Mouse (Mus musculus) midbrain, embryonic 11.5 days (tissue): ENCODE results near the gene Grk5. TPM values are rescaled to one million over a fixed set of nuclear protein-coding genes. Genes with fewer than 3 reads are reported as not detected.

ENCODE experiments used
- ATAC-seq: fragments of 200-750 bp; cut with Nextera tagmentation; 2 replicates; pipeline ENCODE4 v1.8.0; 2017; ENCODE audit warnings: moderate TSS enrichment, moderate library complexity; ENCODE audit not compliant: low FRiP score
- DNase-seq: peaks from one replicate; pipeline ENCODE4 v3.0.0; 2015; ENCODE audit warnings: low spot score; ENCODE audit errors: missing footprints
- H3K27ac ChIP-seq: fragments of 300-500 bp; sonication (generic); 2 replicates; pipeline ENCODE4 v1.5.1; 2014; ENCODE audit warnings: low read depth, low read length
- H3K27me3 ChIP-seq: fragments of 300-500 bp; sonication (generic); 2 replicates; pipeline ENCODE4 v1.6.1; 2014; ENCODE audit warnings: mild to moderate bottlenecking, low read length, moderate library complexity, mixed read lengths; ENCODE audit not compliant: control insufficient read depth, insufficient read depth
- H3K36me3 ChIP-seq: fragments of 300-500 bp; sonication (generic); 2 replicates; pipeline ENCODE4 v1.6.1; 2014; ENCODE audit warnings: mild to moderate bottlenecking, low read length, moderate library complexity, mixed read lengths; ENCODE audit not compliant: control insufficient read depth, insufficient read depth
- H3K4me1 ChIP-seq: fragments of 300-500 bp; sonication (generic); 2 replicates; pipeline ENCODE4 v1.6.1; 2014; ENCODE audit warnings: low read length; ENCODE audit not compliant: control insufficient read depth, insufficient read depth
- H3K4me2 ChIP-seq: fragments of 300-500 bp; sonication (generic); 2 replicates; pipeline ENCODE4 v1.6.1; 2014; ENCODE audit warnings: mild to moderate bottlenecking, moderate library complexity
- H3K4me3 ChIP-seq: fragments of 300-500 bp; sonication (generic); 2 replicates; pipeline ENCODE4 v1.5.1; 2014; ENCODE audit warnings: low read depth, low read length
- H3K9ac ChIP-seq: fragments of 300-500 bp; sonication (generic); 2 replicates; pipeline ENCODE4 v1.6.1; 2014; ENCODE audit warnings: low read length
- H3K9me3 ChIP-seq: fragments of 300-500 bp; sonication (generic); 2 replicates; pipeline ENCODE4 v1.6.1; 2016; ENCODE audit warnings: low read length; ENCODE audit not compliant: control insufficient read depth
- WGBS: fragments of 180-500 bp; shearing (Covaris S2); extraction: QIAGEN DNeasy Blood & Tissue Kit; methylation state at CpG from one replicate; pipeline ENCODE4 v1.1.7; 2014; 5-methylcytosine and 5-hydroxymethylcytosine counted together
- polyA plus RNA-seq: library from polyadenylated mRNA; unstranded; fragments of >200 nt; fragmentation: Nextera tagmentation; extraction: Ambion mirVana; gene quantifications from 2 replicates; pipeline ENCODE4 v1.2.1, GENCODE M21; 2014

Gene Grk5
- polyA plus RNA-seq, 1 experiment from 2014 or later = 2.7 TPM

DNA sequence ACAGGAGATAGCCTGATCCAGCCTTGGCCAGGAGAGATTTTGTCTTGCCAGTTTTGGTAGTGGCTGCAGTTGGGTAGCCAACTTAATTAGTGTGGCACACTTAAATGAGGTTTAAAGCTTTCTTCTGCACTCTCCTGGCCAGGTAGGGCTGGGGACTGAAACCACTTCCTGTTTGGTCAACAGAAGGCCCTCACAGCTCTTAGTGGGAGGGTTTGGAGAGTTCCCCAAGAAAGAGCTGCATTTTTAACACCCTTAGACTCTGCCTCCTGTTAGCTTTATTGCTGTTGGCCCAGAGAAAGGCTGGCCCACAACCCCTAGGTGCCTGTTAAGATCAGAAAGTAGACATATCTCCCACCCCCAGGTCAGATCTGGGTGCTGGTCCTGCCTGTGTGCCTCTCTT is 45.5 kb downstream of the Grk5 start:
- H3K4me3 ChIP-seq = no peak overlapping the region
- H3K27ac ChIP-seq = no peak overlapping the region
- no peaks in the 10 kb centered on the region for H3K4me1 ChIP-seq
- H3K36me3 ChIP-seq = no peaks in the 10 kb centered on the region
- no peak overlapping the region for H3K4me2 ChIP-seq
- H3K27me3 ChIP-seq = no peaks in the 10 kb centered on the region
- no peak overlapping the region for H3K9ac ChIP-seq
- DNase-seq = no peak
- no peaks in the 10 kb centered on the region for H3K9me3 ChIP-seq
- ATAC-seq = no peak

GRCm38 (mm10) chr19:60939954-60940379 is 50.4 kb downstream of the Grk5 start:
- 91% methylated on average over 1 of the region's 1 CpGs for WGBS
- Histone ChIP-seq H3K36me3 (no peaks in the 10 kb centered on the region), H3K4me3 (no peak overlapping the region), H3K27me3 (no peaks in the 10 kb centered on the region), H3K4me2 (no peak overlapping the region), H3K9me3 (no peaks in the 10 kb centered on the region), H3K9ac (no peak overlapping the region), H3K27ac (no peak overlapping the region), H3K4me1 (no peaks in the 10 kb centered on the region)
- DNase-seq (no peak), ATAC-seq (no peak)

DNA sequence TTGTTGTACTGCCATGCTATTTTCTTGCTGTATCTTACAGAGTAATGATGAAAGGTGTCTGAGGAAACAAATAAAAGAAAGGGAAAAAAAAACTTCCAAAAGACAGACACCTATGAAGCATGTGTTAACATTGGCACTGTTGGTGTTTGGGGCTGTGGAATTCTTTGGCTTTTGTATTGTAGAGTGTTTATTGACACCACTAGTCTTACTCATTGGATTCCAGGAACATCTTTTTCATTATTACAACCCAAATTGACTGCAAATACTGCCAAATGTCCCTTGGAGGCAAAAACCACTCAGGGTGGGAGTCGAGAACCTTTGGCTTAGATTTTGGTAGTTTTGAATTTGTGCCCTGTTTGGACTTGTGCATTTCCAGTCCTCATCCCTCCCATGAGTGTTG is 51.3 kb downstream of the Grk5 start:
- H3K4me1 ChIP-seq = no peaks in the 10 kb centered on the region
- H3K4me2 ChIP-seq = no peak overlapping the region
- no peaks in the 10 kb centered on the region for H3K36me3 ChIP-seq
- no peak overlapping the region for H3K9ac ChIP-seq
- H3K27me3 ChIP-seq = no peaks in the 10 kb centered on the region
- ATAC-seq (no peak), DNase-seq (no peak)
- H3K27ac ChIP-seq = no peak overlapping the region
- 100% methylated on average over 1 of the region's 1 CpGs for WGBS
- H3K9me3 ChIP-seq = no peaks in the 10 kb centered on the region
- H3K4me3 ChIP-seq = no peak overlapping the region

GRCm38 (mm10) chr19:60945801-60946311 is 56.3 kb downstream of the Grk5 start:
- ATAC-seq (no peak), DNase-seq (no peak)
- Histone ChIP-seq H3K4me3 (no peak overlapping the region), H3K4me2 (no peak overlapping the region), H3K27me3 (no peaks in the 10 kb centered on the region), H3K9ac (no peak overlapping the region), H3K36me3 (no peaks in the 10 kb centered on the region), H3K9me3 (no peaks in the 10 kb centered on the region), H3K27ac (no peak overlapping the region), H3K4me1 (no peaks in the 10 kb centered on the region)
- 53% methylated on average over 3 of the region's 3 CpGs for WGBS

- Histone ChIP-seq H3K4me3 (no peak overlapping the region), H3K27me3 (no peaks in the 10 kb centered on the region), H3K9me3 (no peaks in the 10 kb centered on the region), H3K9ac (no peak overlapping the region), H3K4me2 (no peak overlapping the region), H3K4me1 (no peaks in the 10 kb centered on the region), H3K27ac (no peak overlapping the region), H3K36me3 (no peaks in the 10 kb centered on the region)
- ATAC-seq (no peak), DNase-seq (no peak)
- WGBS = 69% methylated on average over 2 of the region's 2 CpGs
Observed at GRCm38 (mm10) chr19:60946656-60947055, 57.1 kb downstream of the Grk5 start.

DNA sequence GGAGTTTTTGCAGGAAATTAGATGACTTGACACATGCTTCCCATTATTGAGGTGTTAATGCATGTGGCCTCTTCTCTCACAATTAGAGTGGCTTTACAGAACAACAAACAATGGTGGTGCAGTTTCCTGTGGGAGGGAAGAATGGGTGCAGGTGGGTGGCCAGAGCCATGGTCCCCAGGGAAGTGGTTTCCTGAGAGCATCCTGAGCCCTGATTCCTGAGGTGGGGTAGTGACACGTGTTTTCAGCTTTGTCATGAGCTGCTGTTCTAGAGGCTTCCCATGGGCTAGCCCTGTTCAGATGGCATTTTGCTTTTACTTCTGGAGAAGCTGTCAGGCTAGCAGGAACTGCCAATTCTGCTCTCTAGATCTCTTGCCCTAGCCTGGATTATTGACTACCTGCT is 59.4 kb downstream of the Grk5 start:
- ATAC-seq = no peak
- H3K9me3 ChIP-seq = no peaks in the 10 kb centered on the region
- H3K4me1 ChIP-seq = no peaks in the 10 kb centered on the region
- H3K4me2 ChIP-seq = no peak overlapping the region
- H3K27me3 ChIP-seq = no peaks in the 10 kb centered on the region
- WGBS = 20% methylated on average over 1 of the region's 1 CpGs
- no peaks in the 10 kb centered on the region for H3K36me3 ChIP-seq
- H3K27ac ChIP-seq = no peak overlapping the region; the same call in 1 of the 2 replicates
- H3K4me3 ChIP-seq = no peak overlapping the region
- DNase-seq = no peak
- H3K9ac ChIP-seq = no peak overlapping the region

GRCm38 (mm10) chr19:60950056-60950869 is 60.7 kb downstream of the Grk5 start:
- whole genome bisulfite sequencing = 83% methylated on average over 7 of the region's 7 CpGs
- H3K27me3 ChIP-seq = no peaks in the 10 kb centered on the region

DNA sequence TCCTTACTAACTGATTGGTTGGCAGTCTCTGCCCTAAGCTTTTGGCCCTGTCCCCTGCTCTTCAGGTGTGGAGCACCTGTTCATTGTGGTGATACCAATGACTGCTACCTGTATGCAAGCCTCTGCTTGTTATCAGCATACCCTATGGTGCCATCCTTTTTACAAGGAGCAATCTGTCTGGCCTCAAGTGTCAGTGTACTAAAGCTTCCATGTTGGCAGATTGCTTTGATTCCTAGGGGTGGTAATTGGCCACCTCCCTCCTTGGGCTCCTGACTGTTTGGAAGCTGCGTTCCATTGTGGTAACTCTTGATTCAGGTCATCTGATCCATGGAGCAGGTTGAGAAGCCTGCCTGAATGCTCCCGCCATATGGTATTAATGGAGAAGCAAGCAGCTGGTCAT is 65.6 kb downstream of the Grk5 start:
- WGBS = 76% methylated on average over 2 of the region's 2 CpGs
- no peak overlapping the region for H3K4me3 ChIP-seq
- no peak for ATAC-seq
- no peak overlapping the region for H3K9ac ChIP-seq
- H3K36me3 ChIP-seq = no peaks in the 10 kb centered on the region
- H3K27ac ChIP-seq = no peak overlapping the region
- H3K27me3 ChIP-seq = no peaks in the 10 kb centered on the region
- no peak for DNase-seq
- H3K4me1 ChIP-seq = no peaks in the 10 kb centered on the region
- H3K9me3 ChIP-seq = no peaks in the 10 kb centered on the region
- no peak overlapping the region for H3K4me2 ChIP-seq

More at GRCm38 (mm10) chr19:60950056-60950869, 60.7 kb downstream of the Grk5 start:
- no peaks in the 10 kb centered on the region for H3K4me1 ChIP-seq
- no peaks in the 10 kb centered on the region for H3K9me3 ChIP-seq
- no peak overlapping the region for H3K4me3 ChIP-seq
- no peak for ATAC-seq
- no peaks in the 10 kb centered on the region for H3K36me3 ChIP-seq
- no peak overlapping the region for H3K27ac ChIP-seq
- DNase-seq = no peak
- no peak overlapping the region for H3K9ac ChIP-seq
- no peak overlapping the region for H3K4me2 ChIP-seq

GRCm38 (mm10) chr19:60955712-60956111 is 66.2 kb downstream of the Grk5 start:
- no peaks in the 10 kb centered on the region for H3K9me3 ChIP-seq
- 81% methylated on average over 1 of the region's 1 CpGs for WGBS
- H3K9ac ChIP-seq = no peak overlapping the region
- H3K36me3 ChIP-seq = no peaks in the 10 kb centered on the region
- no peak overlapping the region for H3K4me2 ChIP-seq
- H3K27me3 ChIP-seq = no peaks in the 10 kb centered on the region
- no peak overlapping the region for H3K27ac ChIP-seq
- ATAC-seq (no peak), DNase-seq (no peak)
- no peak overlapping the region for H3K4me3 ChIP-seq
- H3K4me1 ChIP-seq = no peaks in the 10 kb centered on the region
